Mouse (Mus musculus): ENCODE data around the gene Dvl1. TPM values are rescaled to one million over a fixed set of nuclear protein-coding genes. Genes with fewer than 3 reads are reported as not detected.

The Dvl1 gene
- polyA plus RNA-seq, 1 experiment from 2014 or later: 2.8 TPM

GRCm38 (mm10) chr4:155853421-155853820 lies 6.2 kb downstream of the Dvl1 start:
- H3K36me3 ChIP-seq: peaks cover 52% of the 10 kb centered on the region
- no peak for ATAC-seq (ENCODE audit: extremely low read depth, insufficient number of reproducible peaks, low FRiP score, low TSS enrichment)

GRCm38 (mm10) chr4:155854991-155855390 lies 7.8 kb downstream of the Dvl1 start:
- H3K27me3 ChIP-seq (replicated peaks): no peaks in the 10 kb centered on the region
- 0 out of 2 replicates have a peak, but pooled peaks cover 7% of the 10 kb centered on the region for H3K4me1 ChIP-seq
- WGBS: 85% methylated on average over 12 of the region's 12 CpGs
- H3K9me3 ChIP-seq: no peaks in the 10 kb centered on the region
- H3K4me2 ChIP-seq: no peak overlapping the region
- no peak for ATAC-seq (ENCODE audit: extremely low read depth, insufficient number of reproducible peaks, low FRiP score, low TSS enrichment)
- H3K36me3 ChIP-seq: peaks cover 61% of the 10 kb centered on the region
- H3K27ac ChIP-seq (replicated peaks): no peak overlapping the region
- H3K9ac ChIP-seq: no peak overlapping the region
- H3K4me3 ChIP-seq: no peak overlapping the region

More at GRCm38 (mm10) chr4:155853421-155853820, 6.2 kb downstream of the Dvl1 start:
- Histone ChIP-seq H3K9me3 (no peaks in the 10 kb centered on the region), H3K27ac (replicated peaks) (no peak overlapping the region), H3K27me3 (replicated peaks) (no peaks in the 10 kb centered on the region), H3K4me2 (no peak overlapping the region), H3K9ac (no peak overlapping the region), H3K4me3 (no peak overlapping the region), H3K4me1 (peaks cover 21% of the 10 kb centered on the region)
- 85% methylated on average over 9 of the region's 9 CpGs for WGBS

GRCm38 (mm10) chr4:155856071-155856470 lies 8.9 kb downstream of the Dvl1 start:
- H3K4me2 ChIP-seq: no peak overlapping the region
- H3K27me3 ChIP-seq (replicated peaks): no peaks in the 10 kb centered on the region
- peaks cover 71% of the 10 kb centered on the region for H3K36me3 ChIP-seq
- ATAC-seq (ENCODE audit: extremely low read depth, insufficient number of reproducible peaks, low FRiP score, low TSS enrichment): no peak
- no peak overlapping the region for H3K4me3 ChIP-seq
- 87% methylated on average over 12 of the region's 12 CpGs for WGBS
- 0 out of 2 replicates have a peak, but pooled peaks cover 7% of the 10 kb centered on the region for H3K4me1 ChIP-seq
- H3K9me3 ChIP-seq: no peaks in the 10 kb centered on the region
- H3K27ac ChIP-seq (replicated peaks): no peak overlapping the region
- no peak overlapping the region for H3K9ac ChIP-seq

GRCm38 (mm10) chr4:155856881-155857280 lies 9.7 kb downstream of the Dvl1 start:
- no peak overlapping the region for H3K4me2 ChIP-seq
- no peak overlapping the region for H3K9ac ChIP-seq
- no peak overlapping the region for H3K27ac ChIP-seq (replicated peaks)
- H3K9me3 ChIP-seq: no peaks in the 10 kb centered on the region
- no peak overlapping the region for H3K4me3 ChIP-seq
- H3K27me3 ChIP-seq (replicated peaks): no peaks in the 10 kb centered on the region
- H3K36me3 ChIP-seq: peaks cover 77% of the 10 kb centered on the region
- 56% methylated on average over 3 of the region's 3 CpGs for WGBS
- 0 out of 2 replicates have a peak, but pooled peaks cover under 1% of the 10 kb centered on the region for H3K4me1 ChIP-seq
- no peak for ATAC-seq (ENCODE audit: extremely low read depth, insufficient number of reproducible peaks, low FRiP score, low TSS enrichment)

- 15% methylated on average over 13 of the region's 13 CpGs for WGBS
- H3K4me2 ChIP-seq: no peak overlapping the region
- no peak overlapping the region for H3K27ac ChIP-seq (replicated peaks)
- H3K4me3 ChIP-seq: no peak overlapping the region
- no peak overlapping the region for H3K9ac ChIP-seq
- no peaks in the 10 kb centered on the region for H3K4me1 ChIP-seq
- no peak for ATAC-seq (ENCODE audit: extremely low read depth, insufficient number of reproducible peaks, low FRiP score, low TSS enrichment)
- H3K27me3 ChIP-seq (replicated peaks): no peaks in the 10 kb centered on the region
- H3K36me3 ChIP-seq: peaks cover 66% of the 10 kb centered on the region
- H3K9me3 ChIP-seq: no peaks in the 10 kb centered on the region
Measured at GRCm38 (mm10) chr4:155859318-155859717, 12.1 kb downstream of the Dvl1 start.

GRCm38 (mm10) chr4:155861787-155862186 lies 14.6 kb downstream of the Dvl1 start:
- Histone ChIP-seq H3K36me3 (peaks cover 64% of the 10 kb centered on the region), H3K27me3 (replicated peaks) (no peaks in the 10 kb centered on the region), H3K4me1 (no peaks in the 10 kb centered on the region), H3K27ac (replicated peaks) (no peak overlapping the region), H3K4me2 (no peak overlapping the region), H3K9me3 (no peaks in the 10 kb centered on the region), H3K4me3 (no peak overlapping the region), H3K9ac (no peak overlapping the region)
- ATAC-seq (ENCODE audit: extremely low read depth, insufficient number of reproducible peaks, low FRiP score, low TSS enrichment): no peak
- WGBS: 86% methylated on average over 7 of the region's 7 CpGs

- H3K4me1 ChIP-seq: peaks cover under 1% of the 10 kb centered on the region
- 76% methylated on average over 5 of the region's 5 CpGs for WGBS
- H3K27me3 ChIP-seq (replicated peaks): no peaks in the 10 kb centered on the region
- no peak within 1 kb of the TSS for H3K27ac ChIP-seq (replicated peaks)
- H3K9me3 ChIP-seq: no peaks in the 10 kb centered on the region
- peaks cover 55% of the 10 kb centered on the region for H3K36me3 ChIP-seq
- no peak within 1 kb of the TSS for H3K9ac ChIP-seq
- H3K4me2 ChIP-seq: no peak within 1 kb of the TSS
- ATAC-seq (ENCODE audit: extremely low read depth, insufficient number of reproducible peaks, low FRiP score, low TSS enrichment): no peak
- no peak within 1 kb of the TSS for H3K4me3 ChIP-seq
Measured at GRCm38 (mm10) chr4:155863001-155863400, 15.8 kb downstream of the Dvl1 start, which contains the start of gene Tas1r3. Gene Tas1r3, minus strand, starts transcription at chr4:155863362.

- Histone ChIP-seq H3K4me2 (peak overlapping the region; percentile 97), H3K9me3 (no peaks in the 10 kb centered on the region), H3K27ac (replicated peaks) (no peak overlapping the region), H3K9ac (peak overlapping the region; percentile 95), H3K4me3 (peak overlapping the region; percentile 72), H3K36me3 (peaks cover 46% of the 10 kb centered on the region), H3K4me1 (peaks cover 22% of the 10 kb centered on the region), H3K27me3 (replicated peaks) (no peaks in the 10 kb centered on the region)
- ATAC-seq (ENCODE audit: extremely low read depth, insufficient number of reproducible peaks, low FRiP score, low TSS enrichment): no peak
- 10% methylated on average over 22 of the region's 22 CpGs for WGBS
Measured at GRCm38 (mm10) chr4:155868614-155869298, 21.6 kb downstream of the Dvl1 start.

GRCm38 (mm10) chr4:155869317-155870033 lies 22.3 kb downstream of the Dvl1 start, which contains the start of the genes Cptp and Ints11:
Gene Cptp, minus strand, starts transcription at chr4:155869440.
Gene Ints11, plus strand, starts transcription at chr4:155869546.
- WGBS: under 1% methylated on average over 63 of the region's 63 CpGs
- Histone ChIP-seq H3K27ac (replicated peaks) (peak within 1 kb of the TSS; percentile 55; the same call in 1 of the 2 replicates), H3K9ac (peak within 1 kb of the TSS; percentile 95), H3K4me3 (peak within 1 kb of the TSS; percentile 72), H3K36me3 (peaks cover 53% of the 10 kb centered on the region), H3K27me3 (replicated peaks) (no peaks in the 10 kb centered on the region), H3K9me3 (no peaks in the 10 kb centered on the region), H3K4me1 (peaks cover 22% of the 10 kb centered on the region), H3K4me2 (peak within 1 kb of the TSS; percentile 97)
- ATAC-seq (ENCODE audit: extremely low read depth, insufficient number of reproducible peaks, low FRiP score, low TSS enrichment): peak; percentile 96

GRCm38 (mm10) chr4:155871404-155871803 lies 24.2 kb downstream of the Dvl1 start:
- WGBS: 90% methylated on average over 7 of the region's 7 CpGs
- ATAC-seq (ENCODE audit: extremely low read depth, insufficient number of reproducible peaks, low FRiP score, low TSS enrichment): no peak
- H3K36me3 ChIP-seq: peaks cover 53% of the 10 kb centered on the region

GRCm38 (mm10) chr4:155883587-155883986 lies 36.4 kb downstream of the Dvl1 start:
- H3K4me2 ChIP-seq: no peak overlapping the region
- H3K36me3 ChIP-seq: peaks cover 69% of the 10 kb centered on the region
- no peaks in the 10 kb centered on the region for H3K27me3 ChIP-seq (replicated peaks)
- peak overlapping the region; percentile 65 for H3K27ac ChIP-seq (replicated peaks)
- H3K4me3 ChIP-seq: no peak overlapping the region
- H3K9me3 ChIP-seq: no peaks in the 10 kb centered on the region
- 62% methylated on average over 3 of the region's 3 CpGs for WGBS
- H3K9ac ChIP-seq: no peak overlapping the region
- no peak for ATAC-seq (ENCODE audit: extremely low read depth, insufficient number of reproducible peaks, low FRiP score, low TSS enrichment)
- peaks cover 7% of the 10 kb centered on the region; the same call in 1 of the 2 replicates for H3K4me1 ChIP-seq

More at GRCm38 (mm10) chr4:155871404-155871803, 24.2 kb downstream of the Dvl1 start:
- Histone ChIP-seq H3K4me3 (no peak overlapping the region), H3K9me3 (no peaks in the 10 kb centered on the region), H3K9ac (no peak overlapping the region), H3K4me2 (no peak overlapping the region), H3K27ac (replicated peaks) (no peak overlapping the region), H3K4me1 (peaks cover 22% of the 10 kb centered on the region), H3K27me3 (replicated peaks) (no peaks in the 10 kb centered on the region)

Measured in heart, embryonic 13.5 days (tissue).